Mouse (Mus musculus) frontal cortex, postnatal 10 days (tissue): ENCODE measurements around the gene Adam1a.
"Not testable (repeated sequence)": the region's sequence is repeated elsewhere in the genome, so short reads cannot be mapped to it uniquely, and the experiment has no call there.

Experiments used
- DNase-seq, 2 experiments: peaks; one replicate each; pipeline ENCODE4 v3.0.0; 2022; ENCODE audit warnings: low spot score in 2 of 2, mixed read lengths in 1 of 2

Adam1a gene

GRCm38 (mm10) chr5:121564468-121564895, 19.2 kb upstream of the Adam1a start:
- peak; percentile 67 to 74 for DNase-seq

GRCm38 (mm10) chr5:121562436-121562835, 17.2 kb upstream of the Adam1a start:
- no peak for DNase-seq

GRCm38 (mm10) chr5:121549196-121549595, 3.9 kb upstream of the Adam1a start:
- no peak for DNase-seq

- no peak for DNase-seq
These were observed 1.8 kb upstream of the Adam1a start for GRCm38 (mm10) chr5:121547084-121547483.

GRCm38 (mm10) chr5:121546530-121546895, 1.2 kb upstream of the Adam1a start:
- peak in 1 of 2 experiments; percentile 43 for DNase-seq

GRCm38 (mm10) chr5:121545793-121546529, 679 bp upstream of the Adam1a start, which contains the start of gene Mapkapk5:
Gene Mapkapk5 (minus strand): TSS chr5:121545905.
- DNase-seq: peak; percentile 95 to 96

GRCm38 (mm10) chr5:121543370-121543769, 1.9 kb downstream of the Adam1a start:
- DNase-seq: no peak

GRCm38 (mm10) chr5:121541235-121541634, 4.0 kb downstream of the Adam1a start:
- no peak for DNase-seq

GRCm38 (mm10) chr5:121540066-121540465, 5.2 kb downstream of the Adam1a start:
- DNase-seq: no peak

GRCm38 (mm10) chr5:121537588-121537987, 7.7 kb downstream of the Adam1a start:
- DNase-seq: no peak

GRCm38 (mm10) chr5:121536921-121537555, 8.2 kb downstream of the Adam1a start:
- no peak for DNase-seq

- DNase-seq: no peak
These were observed 10.2 kb downstream of the Adam1a start for GRCm38 (mm10) chr5:121535116-121535515.

GRCm38 (mm10) chr5:121534521-121534920, 10.8 kb downstream of the Adam1a start:
- no peak for DNase-seq

- no peak for DNase-seq
These were observed 18.3 kb downstream of the Adam1a start for GRCm38 (mm10) chr5:121526961-121527360.

- no peak for DNase-seq
These were observed 18.8 kb downstream of the Adam1a start for GRCm38 (mm10) chr5:121526526-121526925.

GRCm38 (mm10) chr5:121525774-121526450, 19.4 kb downstream of the Adam1a start:
- no peak for DNase-seq

- not testable (repeated sequence) for DNase-seq
These were observed 25.5 kb downstream of the Adam1a start for GRCm38 (mm10) chr5:121519758-121520157.

GRCm38 (mm10) chr5:121518983-121519382, 26.3 kb downstream of the Adam1a start:
- no peak for DNase-seq

GRCm38 (mm10) chr5:121510009-121510408, 35.3 kb downstream of the Adam1a start:
- no peak for DNase-seq

- DNase-seq: no peak
These were observed 38.4 kb downstream of the Adam1a start for GRCm38 (mm10) chr5:121506846-121507245.

- DNase-seq: no peak
These were observed 42.1 kb downstream of the Adam1a start, which contains the start of gene Adam1b for GRCm38 (mm10) chr5:121503231-121503630. Gene Adam1b (minus strand): TSS chr5:121503435.

- DNase-seq: not testable (repeated sequence)
These were observed 43.8 kb downstream of the Adam1a start for GRCm38 (mm10) chr5:121501424-121501996.
